Mouse (Mus musculus) naive thymus-derived CD4-positive, alpha-beta T cell, adult 5 months (primary cell): Measurements from ENCODE around the gene Mnx1. TPM values are rescaled to one million over a fixed set of nuclear protein-coding genes. Genes with fewer than 3 reads are reported as not detected.

ENCODE experiments used
- polyA plus RNA-seq: library from polyadenylated mRNA; unstranded; fragments of 100-300 nt; shearing (Covaris generic); gene quantifications from one replicate; pipeline ENCODE4 v1.2.1, GENCODE M21; 2017

The Mnx1 gene
- not detected for polyA plus RNA-seq

DNA sequence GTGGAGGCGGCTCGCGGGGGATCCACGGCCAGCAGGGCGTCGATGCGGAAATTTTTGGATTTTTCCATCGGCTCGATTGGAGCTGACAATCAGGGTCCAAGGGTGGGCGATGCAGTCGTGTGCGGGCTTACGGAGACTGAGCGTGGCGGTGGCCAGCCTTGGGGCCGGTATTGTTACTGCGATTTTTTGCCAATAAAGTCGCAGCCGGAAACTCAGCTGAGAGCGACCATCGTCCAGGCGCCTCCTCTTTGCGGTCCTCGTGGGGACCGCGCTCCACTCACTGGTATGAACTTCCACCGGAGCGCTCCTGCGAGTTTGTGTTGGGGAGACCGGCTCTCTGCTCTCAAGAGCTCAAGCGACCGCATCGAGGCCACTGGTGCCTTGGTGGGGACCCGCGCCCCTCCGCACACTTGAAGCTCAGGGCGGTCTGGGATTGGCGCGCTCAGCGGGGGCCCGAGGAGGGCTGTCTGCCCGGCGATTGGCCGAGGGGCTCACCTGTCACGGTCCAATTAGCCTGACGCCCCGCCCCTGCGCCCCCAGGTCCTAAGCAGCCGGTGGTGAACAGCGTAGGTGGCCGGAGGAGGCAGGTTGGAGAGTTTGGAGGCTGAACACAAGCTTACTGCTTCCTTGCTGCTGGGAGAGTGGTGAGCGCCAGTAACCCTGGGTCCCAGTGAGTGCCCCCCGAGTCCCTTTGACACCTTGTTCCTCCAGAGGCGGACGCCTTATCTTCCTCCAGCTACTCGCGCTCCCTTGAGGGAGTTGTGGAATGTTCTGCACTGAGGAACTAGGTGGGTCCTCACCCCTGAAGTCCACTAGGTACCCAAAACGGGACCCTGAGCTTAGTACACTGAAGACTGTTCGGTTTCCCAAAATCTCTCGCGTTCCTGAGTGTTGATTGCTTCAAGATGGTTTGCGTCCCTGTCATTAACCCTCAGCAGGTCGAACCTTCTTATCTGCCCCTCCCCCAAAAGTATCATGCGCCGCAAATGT lies at the start of gene Mnx1:
TSS of gene Mnx1 (minus strand) at position 263 of the 990 bp plus-strand sequence.

DNA sequence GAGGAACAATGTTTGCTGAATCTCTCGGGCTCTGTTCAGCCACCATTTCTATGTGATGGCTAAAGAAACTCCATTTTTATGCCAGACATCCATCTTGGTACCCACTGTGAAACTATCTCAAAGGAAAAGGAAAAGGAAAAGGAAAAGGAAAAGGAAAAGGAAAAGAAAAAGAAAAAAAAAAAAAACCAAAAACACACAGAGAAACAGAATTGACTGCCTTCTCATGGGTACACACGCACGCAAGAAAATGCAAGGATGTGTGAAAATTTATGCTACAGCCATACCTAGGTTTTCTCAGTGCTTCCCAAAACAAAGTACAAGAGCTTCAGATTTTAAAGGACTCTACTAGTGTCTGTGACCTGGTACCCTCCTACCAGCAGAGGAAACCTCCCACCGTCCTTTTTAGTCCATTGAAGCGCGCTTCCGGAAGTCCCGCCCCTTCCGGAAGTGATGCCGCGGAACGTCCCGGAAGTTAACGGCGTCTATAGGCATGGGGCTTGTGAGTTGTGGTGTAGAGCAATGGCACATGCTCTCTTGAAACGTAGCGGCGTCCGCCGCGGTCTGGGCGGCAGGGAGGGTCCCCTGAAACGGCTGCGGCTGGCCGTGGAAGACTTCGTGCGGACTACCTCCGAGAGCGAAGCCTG lies 43.9 kb downstream of the Mnx1 start, which contains the start of gene Nom1:
TSS of gene Nom1 (plus strand) at position 437 of the 644 bp plus-strand sequence.

Other genes with a start within 250 kb of the Mnx1 start
- 2.4 TPM for gene Lmbr1, start 100.1 kb downstream of the Mnx1 start, polyA plus RNA-seq
- 37.0 TPM for gene Nom1, start 43.8 kb downstream of the Mnx1 start, polyA plus RNA-seq
- gene Ube3c, start 90.8 kb upstream of the Mnx1 start, polyA plus RNA-seq: 56.7 TPM